Mouse (Mus musculus) myocyte (in vitro differentiated cells): ENCODE results near the gene Kctd3. TPM values are rescaled to one million over a fixed set of nuclear protein-coding genes. Genes with fewer than 3 reads are reported as not detected.

Experiments used
- H3K27me3 ChIP-seq: one replicate; pipeline ENCODE4 v1.6.1; 2011; ENCODE audit not compliant: control insufficient read depth, insufficient read depth, insufficient read length
- H3K36me3 ChIP-seq: one replicate; pipeline ENCODE4 v1.6.1; 2011; ENCODE audit not compliant: control insufficient read depth, insufficient read depth
- H3K4me2 ChIP-seq: one replicate; pipeline ENCODE4 v1.6.1; 2011; ENCODE audit warnings: low read depth, control low read depth
- H3K4me3 ChIP-seq: one replicate; pipeline ENCODE4 v1.5.1; 2011; ENCODE audit warnings: mild to moderate bottlenecking, control low read depth, moderate library complexity
- H3K79me2 ChIP-seq: one replicate; pipeline ENCODE4 v1.6.1; 2011; ENCODE audit not compliant: control insufficient read depth, insufficient read depth
- H3ac ChIP-seq: one replicate; pipeline ENCODE4 v1.6.1; 2011; ENCODE audit not compliant: control insufficient read depth, insufficient read length
- CEBPB ChIP-seq: IDR thresholded peaks from 2 replicates; pipeline ENCODE4 v1.6.1; 2011; ENCODE audit warnings: mild to moderate bottlenecking, moderate library complexity; ENCODE audit not compliant: poor library complexity, insufficient read depth, severe bottlenecking
- E2F4 ChIP-seq: IDR thresholded peaks from one replicate; pipeline ENCODE4 v1.6.1; 2011; ENCODE audit warnings: mild to moderate bottlenecking, control low read depth, moderate library complexity; ENCODE audit not compliant: insufficient read depth
- MAX ChIP-seq: IDR thresholded peaks from one replicate; pipeline ENCODE4 v1.6.1; 2011; ENCODE audit warnings: low read depth, mild to moderate bottlenecking, control low read depth
- MYOD1 ChIP-seq, 3 experiments: IDR thresholded peaks; one replicate each; pipeline ENCODE4 v1.6.1; 2011; ENCODE audit warnings: control low read depth in 2 of 3, low read depth in 2 of 3, mild to moderate bottlenecking in 2 of 3, moderate library complexity in 1 of 3; ENCODE audit not compliant: insufficient read length in 2 of 3, control insufficient read depth in 1 of 3
- MYOG ChIP-seq, 3 experiments: IDR thresholded peaks; one replicate each; pipeline ENCODE4 v1.6.1; 2011; ENCODE audit warnings: control low read depth in 2 of 3, low read depth in 2 of 3, mild to moderate bottlenecking in 2 of 3; ENCODE audit not compliant: insufficient read length in 2 of 3, control insufficient read depth in 1 of 3, insufficient read depth in 1 of 3
- POLR2A ChIP-seq: IDR thresholded peaks from one replicate; pipeline ENCODE4 v1.6.1; 2011; ENCODE audit warnings: low read depth, mild to moderate bottlenecking, control low read depth, moderate library complexity; ENCODE audit not compliant: insufficient read length
- POLR2AphosphoS2 ChIP-seq: IDR thresholded peaks from one replicate; pipeline ENCODE4 v1.6.1; 2011; ENCODE audit warnings: low read depth, control low read depth; ENCODE audit not compliant: insufficient read length
- REST ChIP-seq: IDR thresholded peaks from one replicate; pipeline ENCODE4 v1.6.1; 2011; ENCODE audit warnings: mild to moderate bottlenecking, control low read depth, moderate library complexity; ENCODE audit not compliant: insufficient read depth, insufficient read length
- SRF ChIP-seq: IDR thresholded peaks from one replicate; pipeline ENCODE4 v1.6.1; 2011; ENCODE audit warnings: low read depth; ENCODE audit not compliant: control insufficient read depth, insufficient read length
- TCF12 ChIP-seq: IDR thresholded peaks from one replicate; pipeline ENCODE4 v1.6.1; 2011; ENCODE audit warnings: mild to moderate bottlenecking, control low read depth; ENCODE audit not compliant: poor library complexity, insufficient read depth, severe bottlenecking
- TCF3 ChIP-seq: IDR thresholded peaks from one replicate; pipeline ENCODE4 v1.6.1; 2011; ENCODE audit warnings: low read depth, control low read depth; ENCODE audit not compliant: insufficient read length
- USF1 ChIP-seq: IDR thresholded peaks from one replicate; pipeline ENCODE4 v1.6.1; 2011; ENCODE audit warnings: low read depth, mild to moderate bottlenecking, control low read depth, moderate library complexity
- polyA plus RNA-seq: library from polyadenylated mRNA; unstranded; fragments of >200 nt; fragmentation: generic; extraction: Trizol; gene quantifications from one replicate; pipeline ENCODE4 v1.2.1, GENCODE M21; 2012; ENCODE audit warnings: missing spikeins

Gene Kctd3
- polyA plus RNA-seq, 1 experiment: 27.1 TPM

- Histone ChIP-seq H3K4me2 (no peak overlapping the region), H3K27me3 (no peaks in the 10 kb centered on the region), H3K4me3 (no peak overlapping the region), H3K36me3 (peaks cover 9% of the 10 kb centered on the region), H3ac (no peak overlapping the region), H3K79me2 (no peaks in the 10 kb centered on the region)
- TF ChIP-seq TCF3: no peak
Observed at GRCm38 (mm10) chr1:188993218-188993617, 14.4 kb downstream of the Kctd3 start.

GRCm38 (mm10) chr1:188980050-188980449, 27.6 kb downstream of the Kctd3 start:
- H3K27me3 ChIP-seq: no peaks in the 10 kb centered on the region
- H3K36me3 ChIP-seq: peaks cover 31% of the 10 kb centered on the region
- TF ChIP-seq MYOD1 (IDR thresholded peaks at IDR 0.05; ENCODE audit: control insufficient read depth in 1 of 3, insufficient read length in 2 of 3, low read depth in 2 of 3): no peak
- TF ChIP-seq TCF12: no peak
- no peaks in the 10 kb centered on the region for H3K79me2 ChIP-seq
- H3K4me3 ChIP-seq: no peak overlapping the region
- H3ac ChIP-seq: no peak overlapping the region
- no peak overlapping the region for H3K4me2 ChIP-seq

- H3K36me3 ChIP-seq: peaks cover 44% of the 10 kb centered on the region
- H3K79me2 ChIP-seq: no peaks in the 10 kb centered on the region
- no peak overlapping the region for H3ac ChIP-seq
- TF ChIP-seq MAX (no peak), E2F4 (no peak), TCF12 (no peak), USF1 (no peak), SRF (no peak)
- H3K27me3 ChIP-seq: no peaks in the 10 kb centered on the region
- no peak overlapping the region for H3K4me2 ChIP-seq
- no peak overlapping the region for H3K4me3 ChIP-seq
Observed at GRCm38 (mm10) chr1:188973926-188974325, 33.7 kb downstream of the Kctd3 start.

GRCm38 (mm10) chr1:188973078-188973477, 34.6 kb downstream of the Kctd3 start:
- TF ChIP-seq MAX: no peak
- TF ChIP-seq POLR2A: no peak
- no peak for TF ChIP-seq E2F4
- H3K27me3 ChIP-seq: no peaks in the 10 kb centered on the region
- H3K4me2 ChIP-seq: no peak overlapping the region
- no peaks in the 10 kb centered on the region for H3K79me2 ChIP-seq
- H3ac ChIP-seq: no peak overlapping the region
- no peak overlapping the region for H3K4me3 ChIP-seq
- H3K36me3 ChIP-seq: peaks cover 44% of the 10 kb centered on the region

- no peaks in the 10 kb centered on the region for H3K36me3 ChIP-seq
- no peak overlapping the region for H3K4me2 ChIP-seq
- no peaks in the 10 kb centered on the region for H3K79me2 ChIP-seq
- TF ChIP-seq SRF (no peak), CEBPB (no peak), E2F4 (no peak), USF1 (no peak), POLR2AphosphoS2 (no peak), POLR2A (no peak), MAX (no peak), REST (no peak), MYOG (IDR thresholded peaks at IDR 0.05; ENCODE audit: control insufficient read depth in 1 of 3, insufficient read depth in 1 of 3, insufficient read length in 2 of 3, low read depth in 2 of 3) (no peak), MYOD1 (IDR thresholded peaks at IDR 0.05; ENCODE audit: control insufficient read depth in 1 of 3, insufficient read length in 2 of 3, low read depth in 2 of 3) (no peak), TCF12 (no peak), TCF3 (no peak)
- no peak overlapping the region for H3K4me3 ChIP-seq
- H3K27me3 ChIP-seq: no peaks in the 10 kb centered on the region
- H3ac ChIP-seq: no peak overlapping the region
Observed at GRCm38 (mm10) chr1:188952501-188952900, 55.1 kb downstream of the Kctd3 start.

- H3K27me3 ChIP-seq: no peaks in the 10 kb centered on the region
- no peaks in the 10 kb centered on the region for H3K79me2 ChIP-seq
- H3ac ChIP-seq: no peak overlapping the region
- TF ChIP-seq POLR2A (no peak), USF1 (no peak), POLR2AphosphoS2 (no peak), TCF3 (no peak), CEBPB (no peak), REST (no peak), E2F4 (no peak), TCF12 (no peak)
- H3K4me2 ChIP-seq: no peak overlapping the region
- no peak overlapping the region for H3K4me3 ChIP-seq
- no peaks in the 10 kb centered on the region for H3K36me3 ChIP-seq
Observed at GRCm38 (mm10) chr1:188951091-188951490, 56.5 kb downstream of the Kctd3 start.
